32 mouse cellular contexts compared by ENCODE assay signal in genomic region chr11:76518613-76519012, GRCm38 (mm10).
"Had no signal": no experiment of that assay in that cellular context is flagged by ENCODE, and none has a peak within 500 bp of the region (broad histone marks: within the 10 kb centered on the region; RNA-seq: fewer than 3 reads in every experiment).

No protein-coding gene starts in this region.

- H3K4me2 ChIP-seq: limb, embryonic 12.5 days; limb, embryonic 13.5 days; limb, embryonic 15.5 days; liver, embryonic 11.5 days; liver, embryonic 12.5 days; liver, embryonic 13.5 days; liver, embryonic 15.5 days; lung, embryonic 14.5 days; lung, embryonic 15.5 days; midbrain, embryonic 11.5 days; midbrain, embryonic 12.5 days; midbrain, embryonic 13.5 days; midbrain, embryonic 15.5 days; neural tube, embryonic 12.5 days had no signal

- ATAC-seq: liver, embryonic 12.5 days; liver, postnatal 0 days; lung, postnatal 0 days; midbrain, embryonic 13.5 days; midbrain, embryonic 15.5 days; midbrain, embryonic 16.5 days had no signal

- H3K36me3 ChIP-seq: limb, embryonic 15.5 days; liver, embryonic 12.5 days; liver, embryonic 13.5 days; liver, embryonic 15.5 days; lung, embryonic 15.5 days; midbrain, embryonic 12.5 days; midbrain, embryonic 15.5 days; neural tube, embryonic 12.5 days had no signal

- H3K27ac ChIP-seq: limb, embryonic 10.5 days; limb, embryonic 12.5 days; limb, embryonic 13.5 days; limb, embryonic 15.5 days; liver, embryonic 12.5 days; liver, embryonic 13.5 days; liver, embryonic 14.5 days; liver, embryonic 15.5 days; lung, embryonic 15.5 days; macrophage; midbrain, embryonic 10.5 days; midbrain, embryonic 12.5 days; midbrain, embryonic 13.5 days; midbrain, embryonic 15.5 days; neural tube, embryonic 12.5 days had no signal

- H3K9me3 ChIP-seq: limb, embryonic 10.5 days; limb, embryonic 12.5 days; limb, embryonic 13.5 days; limb, embryonic 15.5 days; liver, embryonic 12.5 days; liver, embryonic 13.5 days; liver, embryonic 15.5 days; lung, embryonic 15.5 days; megakaryocyte, embryonic 14.5 days; midbrain, embryonic 10.5 days; midbrain, embryonic 12.5 days; midbrain, embryonic 13.5 days; midbrain, embryonic 15.5 days; neural tube, embryonic 12.5 days had no signal

- H3K4me1 ChIP-seq: liver, embryonic 12.5 days; liver, embryonic 13.5 days; liver, embryonic 15.5 days had no signal

- DNase-seq: left cerebral cortex, postnatal 4 days; liver; liver, embryonic 13.5 days; liver, postnatal 0 days; lung, adult 18-20 months; lung, adult 2 months; lung, embryonic 14.5 days; lung, postnatal 10 days; lung, postnatal 14 days; lung, postnatal 36 days; lung, postnatal 4 days; midbrain, embryonic 14.5 days had no signal

- H3K4me3 ChIP-seq: limb, embryonic 10.5 days; limb, embryonic 12.5 days; limb, embryonic 13.5 days; limb, embryonic 15.5 days; liver, embryonic 12.5 days; liver, embryonic 13.5 days; liver, embryonic 15.5 days; lung, embryonic 15.5 days; megakaryocyte, embryonic 14.5 days; midbrain, embryonic 10.5 days; midbrain, embryonic 12.5 days; midbrain, embryonic 13.5 days; midbrain, embryonic 15.5 days; myocyte; neural tube, embryonic 12.5 days had no signal

- H3K9ac ChIP-seq: limb, embryonic 12.5 days; limb, embryonic 13.5 days; limb, embryonic 15.5 days; liver, embryonic 12.5 days; liver, embryonic 13.5 days; liver, embryonic 14.5 days; liver, embryonic 15.5 days; liver, postnatal 0 days; lung, embryonic 14.5 days; lung, embryonic 15.5 days; midbrain, embryonic 12.5 days; midbrain, embryonic 13.5 days; midbrain, embryonic 15.5 days; neural tube, embryonic 12.5 days had no signal

- H3K27me3 ChIP-seq: limb, embryonic 12.5 days; limb, embryonic 13.5 days; limb, embryonic 15.5 days; liver, embryonic 13.5 days; liver, embryonic 15.5 days; lung, embryonic 15.5 days; midbrain, embryonic 12.5 days; midbrain, embryonic 13.5 days; midbrain, embryonic 15.5 days; neural tube, embryonic 12.5 days had no signal
